Mouse (Mus musculus) right cerebral cortex, postnatal 36 days (tissue): ENCODE measurements around the gene Spin2-ps6.
"Not testable (repeated sequence)": the region's sequence is repeated elsewhere in the genome, so short reads cannot be mapped to it uniquely, and the experiment has no call there.

Experiments used
- DNase-seq, 2 experiments: peaks; one replicate each; pipeline ENCODE4 v3.0.0; 2022; ENCODE audit warnings: low spot score in 2 of 2, mixed read lengths in 1 of 2

The Spin2-ps6 gene

DNA sequence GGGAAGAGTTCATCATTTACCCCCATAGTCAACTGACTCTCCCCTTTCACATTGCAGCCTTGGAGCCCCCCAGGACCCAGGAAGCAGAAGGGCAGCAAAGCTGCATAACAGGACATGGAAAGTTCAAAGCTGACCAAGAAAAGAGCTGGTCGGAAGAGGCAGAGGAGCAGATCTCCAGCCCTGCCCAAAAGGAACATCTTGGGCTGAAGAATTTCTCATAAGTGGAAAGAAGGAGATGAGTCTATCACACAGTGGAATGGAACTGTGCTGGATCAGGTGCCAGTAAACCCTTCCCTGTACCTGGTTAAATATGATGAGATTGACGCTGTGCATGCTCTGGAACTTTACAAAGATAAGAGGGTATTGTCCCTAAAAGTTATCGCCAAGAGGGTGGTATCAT is at the start of gene Spin2-ps6:
Spin2-ps6 (plus strand) TSS at position 301 of the 400 bp plus-strand sequence.
- DNase-seq, result not testable (repeated sequence)
